Mouse (Mus musculus) spleen, adult 2 months (tissue): Measurements from ENCODE around the gene Ppp1r21.

Experiments used
- CTCF ChIP-seq: fragments of 200-500 bp; IDR thresholded peaks from 2 replicates; pipeline ENCODE4 v1.5.1; 2011; ENCODE audit warnings: mild to moderate bottlenecking, inconsistent platforms; ENCODE audit not compliant: insufficient read depth, insufficient read length, insufficient replicate concordance; ENCODE audit errors: extremely low read depth
- POLR2A ChIP-seq: fragments of 200-500 bp; IDR thresholded peaks from 2 replicates; pipeline ENCODE4 v1.6.1; 2011; ENCODE audit warnings: low read depth, low read length, inconsistent platforms

DNA sequence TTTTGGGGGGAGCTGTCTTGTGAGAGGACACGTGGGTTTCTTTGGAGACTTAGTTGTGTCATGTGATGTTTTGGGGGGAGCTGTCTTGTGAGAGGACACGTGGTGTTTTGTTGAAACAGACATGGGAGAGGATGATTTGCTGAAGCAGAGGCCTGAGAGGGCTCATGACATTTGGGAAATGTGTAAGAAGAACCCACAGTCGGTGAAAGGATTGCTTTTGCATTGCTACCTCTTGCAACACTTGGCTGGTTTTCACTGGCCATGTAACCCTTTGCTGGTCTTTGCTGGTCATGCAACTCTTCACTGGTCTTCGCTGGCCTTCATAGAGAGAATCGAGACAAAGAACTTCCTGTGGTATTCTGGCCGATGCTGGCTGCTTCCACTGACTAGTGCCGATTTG, 13.4 kb upstream of the Ppp1r21 start:
- no peak for TF ChIP-seq CTCF
- no peak for TF ChIP-seq POLR2A
